Mouse (Mus musculus) CH12.LX (cell line): ENCODE data around the gene Itpr1. TPM values are rescaled to one million over a fixed set of nuclear protein-coding genes. Genes with fewer than 3 reads are reported as not detected.

ENCODE experiments used
- DNase-seq: peaks from one replicate; pipeline ENCODE4 v3.0.0-alpha.2; 2013; ENCODE audit errors: extremely low read depth
- H3K27ac ChIP-seq: 2 replicates; pipeline ENCODE4 v1.5.1; 2012; ENCODE audit warnings: low read depth, mild to moderate bottlenecking, control low read depth, moderate library complexity; ENCODE audit not compliant: insufficient read depth
- H3K27me3 ChIP-seq: replicated peaks from 2 replicates; pipeline ENCODE3; 2012; ENCODE audit warnings: inconsistent platforms
- H3K36me3 ChIP-seq, 2 experiments: replicated peaks in 1 of 2; 2 replicates each; pipeline versions ENCODE3 to v1.6.1; 2012; ENCODE audit warnings: inconsistent platforms in 1 of 2, low read length in 1 of 2, mild to moderate bottlenecking in 1 of 2, mixed read lengths in 1 of 2, moderate library complexity in 1 of 2; ENCODE audit not compliant: control insufficient read depth in 1 of 2, insufficient read depth in 1 of 2
- H3K4me1 ChIP-seq, 2 experiments: 2 replicates each; pipeline ENCODE4 v1.6.1; 2012; ENCODE audit warnings: inconsistent platforms in 1 of 2, moderate library complexity in 1 of 2; ENCODE audit not compliant: insufficient read depth in 2 of 2, control insufficient read depth in 1 of 2
- H3K4me2 ChIP-seq: 2 replicates; pipeline ENCODE4 v1.6.1; 2012; ENCODE audit warnings: low read depth, mild to moderate bottlenecking, control low read depth; ENCODE audit not compliant: poor library complexity, insufficient read depth, severe bottlenecking
- H3K4me3 ChIP-seq, 3 experiments: fragments of 150-350 bp in 1 of 3; sonication (generic) in 1 of 3; replicated peaks in 1 of 3; 2 replicates each; pipeline versions ENCODE3 to v1.5.1; 2011 to 2012; ENCODE audit warnings: low read depth in 2 of 3, low read length in 2 of 3, mild to moderate bottlenecking in 2 of 3, moderate library complexity in 2 of 3, control low read depth in 1 of 3, improper control_type of control experiment in 1 of 3, inconsistent platforms in 1 of 3, mixed read lengths in 1 of 3; ENCODE audit not compliant: poor library complexity in 1 of 3
- H3K79me2 ChIP-seq: replicated peaks from 2 replicates; pipeline ENCODE4 v1.6.1; 2012; ENCODE audit warnings: mild to moderate bottlenecking, moderate library complexity; ENCODE audit not compliant: control insufficient read depth, poor library complexity, insufficient read depth, severe bottlenecking; ENCODE audit errors: extremely low read depth
- H3K9ac ChIP-seq: 2 replicates; pipeline ENCODE4 v1.6.1; 2012; ENCODE audit warnings: low read depth, mild to moderate bottlenecking, control low read depth, moderate library complexity; ENCODE audit not compliant: insufficient read depth
- H3K9me3 ChIP-seq: replicated peaks from 2 replicates; pipeline ENCODE3; 2012; ENCODE audit warnings: low read length, inconsistent platforms, mixed read lengths
- BHLHE40 ChIP-seq: IDR thresholded peaks from 2 replicates; pipeline ENCODE4 v1.6.1; 2011; ENCODE audit warnings: mild to moderate bottlenecking, low read depth, low read length, improper control_type of control experiment
- CHD1 ChIP-seq: IDR thresholded peaks from 2 replicates; pipeline ENCODE4 v1.6.1; 2012; ENCODE audit warnings: low read depth, low read length, improper control_type of control experiment, inconsistent platforms
- CHD2 ChIP-seq: IDR thresholded peaks from 2 replicates; pipeline ENCODE4 v1.6.1; 2011; ENCODE audit warnings: low read length, improper control_type of control experiment
- EP300 ChIP-seq: IDR thresholded peaks from 2 replicates; pipeline ENCODE4 v1.6.1; 2011; ENCODE audit warnings: low read length, improper control_type of control experiment
- ETS1 ChIP-seq: conservative IDR thresholded peaks from 2 replicates; pipeline ENCODE4 v1.6.1; 2012; ENCODE audit warnings: low read depth, mild to moderate bottlenecking, inconsistent platforms, low read length, improper control_type of control experiment, moderate library complexity
- HCFC1 ChIP-seq: IDR thresholded peaks from 2 replicates; pipeline ENCODE4 v1.6.1; 2012; ENCODE audit warnings: low read depth, mild to moderate bottlenecking, inconsistent platforms, low read length, improper control_type of control experiment
- IRF4 ChIP-seq: IDR thresholded peaks from 2 replicates; pipeline ENCODE4 v1.6.1; 2014; ENCODE audit warnings: low read depth, mild to moderate bottlenecking, inconsistent platforms, low read length, improper control_type of control experiment
- JUN ChIP-seq: IDR thresholded peaks from 2 replicates; pipeline ENCODE4 v1.6.1; 2011; ENCODE audit warnings: low read depth, mild to moderate bottlenecking, low read length, improper control_type of control experiment, moderate library complexity; ENCODE audit not compliant: insufficient read depth
- JUND ChIP-seq: conservative IDR thresholded peaks from 2 replicates; pipeline ENCODE4 v1.6.1; 2011; ENCODE audit warnings: low read depth, low read length, improper control_type of control experiment
- MAFK ChIP-seq: IDR thresholded peaks from 2 replicates; pipeline ENCODE4 v1.6.1; 2011; ENCODE audit warnings: low read length, improper control_type of control experiment; ENCODE audit not compliant: insufficient replicate concordance
- MEF2A ChIP-seq: IDR thresholded peaks from 2 replicates; pipeline ENCODE4 v1.6.1; 2014; ENCODE audit warnings: low read depth, mild to moderate bottlenecking, inconsistent platforms, low read length, improper control_type of control experiment, borderline replicate concordance
- MXI1 ChIP-seq: IDR thresholded peaks from 2 replicates; pipeline ENCODE4 v1.6.1; 2011; ENCODE audit warnings: mild to moderate bottlenecking, low read depth, low read length, improper control_type of control experiment
- MYC ChIP-seq: IDR thresholded peaks from 2 replicates; pipeline ENCODE4 v1.6.1; 2011; ENCODE audit warnings: low read depth, mild to moderate bottlenecking, improper control_type of control experiment, low read length
- NELFE ChIP-seq: IDR thresholded peaks from 2 replicates; pipeline ENCODE4 v1.6.1; 2011; ENCODE audit warnings: low read depth, low read length, improper control_type of control experiment
- NRF1 ChIP-seq: IDR thresholded peaks from 2 replicates; pipeline ENCODE4 v1.6.1; 2014; ENCODE audit warnings: low read depth, mild to moderate bottlenecking, inconsistent platforms, low read length, improper control_type of control experiment, moderate library complexity
- POLR2A ChIP-seq: IDR thresholded peaks from 2 replicates; pipeline ENCODE4 v1.6.1; 2011; ENCODE audit warnings: low read depth, mild to moderate bottlenecking, improper control_type of control experiment, low read length
- POLR2AphosphoS2 ChIP-seq: IDR thresholded peaks from 2 replicates; pipeline ENCODE4 v1.6.1; 2011; ENCODE audit warnings: low read depth, low read length, improper control_type of control experiment
- SIN3A ChIP-seq: IDR thresholded peaks from 2 replicates; pipeline ENCODE4 v1.6.1; 2012; ENCODE audit warnings: low read length, improper control_type of control experiment, inconsistent platforms
- SMC3 ChIP-seq: IDR thresholded peaks from 2 replicates; pipeline ENCODE4 v1.6.1; 2011; ENCODE audit warnings: low read depth, low read length, improper control_type of control experiment
- TCF12 ChIP-seq: IDR thresholded peaks from 2 replicates; pipeline ENCODE4 v1.6.1; 2014; ENCODE audit warnings: low read depth, mild to moderate bottlenecking, inconsistent platforms, low read length, improper control_type of control experiment
- UBTF ChIP-seq: IDR thresholded peaks from 2 replicates; pipeline ENCODE4 v1.6.1; 2012; ENCODE audit warnings: low read depth, mild to moderate bottlenecking, inconsistent platforms, low read length, improper control_type of control experiment, moderate library complexity
- ZC3H11A ChIP-seq: IDR thresholded peaks from 2 replicates; pipeline ENCODE4 v1.6.1; 2012; ENCODE audit warnings: low read depth, mild to moderate bottlenecking, inconsistent platforms, low read length, improper control_type of control experiment
- ZMIZ1 ChIP-seq: IDR thresholded peaks from 2 replicates; pipeline ENCODE4 v1.6.1; 2012; ENCODE audit warnings: low read depth, mild to moderate bottlenecking, inconsistent platforms, low read length, improper control_type of control experiment
- ZNF384 ChIP-seq: IDR thresholded peaks from 2 replicates; pipeline ENCODE4 v1.6.1; 2012; ENCODE audit warnings: low read depth, low read length, improper control_type of control experiment, inconsistent platforms
- dilution Hi-C: fragments of 300-500 bp; cut with MboI; formaldehyde crosslinking; loops from 2 replicates; pipeline ENCODE4 v1.14.3; 2020; ENCODE audit warnings: low sequenced_read_pairs; ENCODE audit not compliant: extremely low pct_unique_long_range_greater_than_20kb, extremely low pct_ligation_motif_present
- in situ Hi-C: fragments of 300-500 bp; cut with MboI; formaldehyde crosslinking; loops from 3 replicates; pipeline ENCODE4 v1.14.3; 2019; ENCODE audit warnings: low sequenced_read_pairs, low pct_ligation_motif_present, low pct_unique_long_range_greater_than_20kb, mixed read lengths
- polyA plus RNA-seq: library from polyadenylated mRNA; unstranded; fragments of >175 nt; gene quantifications from 2 replicates; pipeline ENCODE4 v1.2.1, GENCODE M21; 2012; ENCODE audit warnings: low read depth; ENCODE audit not compliant: insufficient read length
- total RNA-seq, 2 experiments: library from RNA; depleted of rRNA; stranded (reverse); fragments of 300-350 nt in 1 of 2; fragments of >200 nt in 1 of 2; gene quantifications; 2 replicates each; pipeline ENCODE4 v1.2.3; 2012 to 2014

The Itpr1 gene
- total and polyA plus RNA-seq, 3 experiments, result 42.8 to 73.1 (median 53.4) TPM

GRCm38 (mm10) chr6:108313997-108314396, 101.1 kb downstream of the Itpr1 start:
- no peak overlapping the region for H3K9ac ChIP-seq
- H3K27me3 ChIP-seq, result no peaks in the 10 kb centered on the region
- no peaks in the 10 kb centered on the region for H3K9me3 ChIP-seq
- TF ChIP-seq NELFE (no peak), ZMIZ1 (no peak), CHD2 (no peak), MXI1 (no peak), SIN3A (no peak), MEF2A (no peak; the same call in 1 of the 2 replicates), POLR2A (0 out of 2 replicates have a peak, but pooled peaks have one; percentile 9), ZC3H11A (no peak), UBTF (no peak), CHD1 (no peak), ZNF384 (no peak), MYC (no peak), JUND (peak; percentile 80), NRF1 (no peak), MAFK (no peak), EP300 (peak; percentile 88), ETS1 (peak; percentile 84), TCF12 (peak; percentile 80), JUN (peak; percentile 57), BHLHE40 (peak; percentile 93), IRF4 (peak; percentile 79)
- no peak overlapping the region for H3K27ac ChIP-seq
- peak; percentile 50 for DNase-seq
- no peak overlapping the region for H3K4me2 ChIP-seq
- peaks cover 3 to 38% of the 10 kb centered on the region in 2 experiments for H3K36me3 ChIP-seq
- peaks cover 11% of the 10 kb centered on the region for H3K79me2 ChIP-seq
- in situ Hi-C loops (no loop called here), dilution Hi-C loops (no loop called here)
- peaks cover 28 to 83% of the 10 kb centered on the region in 2 experiments for H3K4me1 ChIP-seq
- no peak overlapping the region for H3K4me3 ChIP-seq

DNA sequence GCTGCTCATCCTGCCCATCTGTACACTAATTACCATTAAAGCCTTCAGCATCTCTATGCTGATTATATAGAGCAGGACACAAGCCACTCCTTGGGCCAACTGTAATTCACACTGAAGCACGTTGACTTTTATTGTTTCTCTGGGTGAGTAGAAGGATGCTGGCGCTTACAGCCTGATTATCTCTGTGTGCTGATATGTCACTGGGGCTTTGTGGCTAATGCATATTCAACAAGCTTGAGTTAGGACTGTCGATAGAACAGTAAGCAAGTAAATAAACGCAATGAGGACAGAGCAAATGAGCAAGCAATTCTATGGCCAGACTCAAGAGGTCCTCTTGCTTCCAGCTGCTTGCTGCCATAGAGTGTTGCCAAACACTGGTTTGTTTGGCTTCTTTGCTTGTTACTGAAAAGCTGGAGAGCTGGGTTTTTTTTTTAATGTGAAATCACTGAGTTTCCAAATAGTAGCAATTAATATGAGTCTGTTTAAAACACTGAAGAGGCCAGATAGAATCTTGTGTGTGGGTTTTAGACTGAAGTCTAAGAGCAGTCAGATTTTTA, 103.5 kb downstream of the Itpr1 start:
- no peak overlapping the region for H3K9ac ChIP-seq
- H3K4me1 ChIP-seq, result peaks cover 22 to 67% of the 10 kb centered on the region in 2 experiments
- no peak overlapping the region for H3K4me3 ChIP-seq
- in situ Hi-C loops, result no loop called here
- no peak overlapping the region for H3K27ac ChIP-seq
- no peaks in the 10 kb centered on the region for H3K9me3 ChIP-seq
- H3K4me2 ChIP-seq, result no peak overlapping the region
- H3K27me3 ChIP-seq, result no peaks in the 10 kb centered on the region
- peaks cover 7% of the 10 kb centered on the region for H3K79me2 ChIP-seq
- TF ChIP-seq SMC3 (no peak), HCFC1 (no peak), POLR2AphosphoS2 (no peak)
- dilution Hi-C loops, result no loop called here
- H3K36me3 ChIP-seq, result peaks cover 0 to 30% of the 10 kb centered on the region in 2 experiments
- no peak for DNase-seq
